Mouse (Mus musculus): ENCODE data around the gene Insl3.

GRCm38 (mm10) chr8:71715531-71715930 is 26.5 kb downstream of the Insl3 start:
- no peak for TF ChIP-seq EP300 (IDR thresholded peaks at IDR 0.05; ENCODE audit: low read depth)
- TF ChIP-seq CTCF (IDR thresholded peaks at IDR 0.05; ENCODE audit: low read depth) = no peak
